Mouse (Mus musculus): Measurements from ENCODE around the gene Klf3.
A peak's percentile ranks its signal among the peaks of the same experiment; 100 is the strongest.

Klf3 gene

DNA sequence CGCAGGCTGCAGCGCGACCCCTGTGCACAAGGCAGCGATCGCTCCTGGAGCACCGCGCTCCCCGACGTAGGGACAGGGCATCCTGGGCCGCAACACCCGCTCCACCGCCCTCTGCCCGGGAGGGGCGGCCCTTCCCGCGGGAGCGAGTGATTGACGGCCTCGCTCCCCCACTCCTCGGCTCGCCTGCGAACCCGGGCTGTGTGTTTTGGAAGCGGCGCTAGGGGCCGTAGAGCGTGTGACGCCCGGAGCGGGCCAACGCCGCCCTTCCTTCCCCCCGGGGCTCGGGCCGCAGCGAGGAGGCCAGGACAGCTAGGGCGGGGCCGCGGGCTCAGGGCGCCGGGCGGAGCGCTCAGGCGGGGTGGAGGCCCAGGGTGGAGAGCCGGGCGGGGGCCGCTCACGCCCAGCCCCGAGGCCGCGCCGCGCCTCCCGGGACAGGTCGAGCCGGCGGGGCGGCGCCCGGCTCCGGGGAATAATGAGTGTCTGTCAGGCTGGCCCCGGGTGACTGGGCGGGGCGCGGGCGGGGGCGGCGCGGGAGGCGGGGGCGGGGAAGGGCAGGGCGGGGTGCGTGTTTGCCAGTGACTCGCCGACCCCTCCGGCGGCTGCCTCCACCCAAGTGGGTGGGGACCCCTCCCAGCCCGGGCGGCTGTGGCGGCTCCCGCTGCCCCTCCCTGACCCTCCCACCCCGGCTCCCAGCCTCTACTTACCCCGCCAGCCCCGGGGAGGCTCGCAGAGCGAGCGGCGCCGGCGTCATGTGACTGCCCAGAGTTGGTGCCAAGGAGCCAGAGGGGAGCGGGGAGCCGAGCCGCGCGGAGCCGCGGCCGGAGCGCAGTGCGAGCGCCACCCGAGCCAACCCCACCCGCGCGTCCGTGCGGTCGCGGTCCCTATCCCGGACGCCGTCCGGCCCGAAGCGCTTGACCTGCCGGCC lies at the start of gene Klf3:
Gene Klf3 (plus strand): TSS at position 594 of the 925 bp plus-strand sequence.
- DNase-seq (ENCODE audit: low read depth, low spot score): peak; percentile 98

DNA sequence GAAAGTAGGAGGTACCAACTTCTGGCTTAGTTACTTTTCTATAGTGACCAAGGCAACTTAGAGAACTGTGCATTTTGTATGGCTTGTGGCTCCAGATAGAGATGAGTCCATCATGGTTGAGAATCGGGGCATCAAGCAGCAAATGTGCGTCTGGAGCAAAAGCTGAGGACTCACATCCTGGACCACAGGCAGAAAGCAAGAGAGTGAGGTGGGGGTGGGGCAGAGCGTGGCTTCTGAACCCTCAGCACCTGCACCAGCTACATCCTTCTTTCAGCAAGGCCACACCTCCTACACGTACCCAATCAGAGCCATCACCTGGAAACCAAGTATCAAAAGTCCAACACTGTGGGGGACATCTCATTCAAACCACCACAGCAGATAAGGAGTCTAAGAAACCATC lies 40.9 kb upstream of the Klf3 start:
- no peak for DNase-seq (ENCODE audit: low read depth, low spot score)

DNA sequence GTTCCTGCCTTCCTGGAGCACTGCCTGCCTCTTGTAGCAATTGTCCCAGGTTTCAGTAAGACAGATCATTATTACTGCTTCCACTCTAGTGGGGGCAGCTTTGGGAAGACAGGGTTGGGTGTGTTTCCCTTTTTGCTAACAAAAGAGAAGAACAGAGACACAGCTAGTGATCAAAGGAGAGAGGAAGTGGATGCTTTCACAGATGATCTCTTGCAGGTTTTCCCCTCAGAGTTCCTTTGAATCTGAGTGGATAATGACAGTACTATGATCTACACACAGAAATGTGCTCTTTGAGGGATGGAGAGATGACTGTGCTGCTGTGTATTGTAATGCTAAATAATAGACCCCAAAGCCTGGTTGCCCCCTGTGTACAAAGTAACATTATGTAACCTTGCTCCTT lies 38.7 kb upstream of the Klf3 start:
- DNase-seq (ENCODE audit: low read depth, low spot score): peak; percentile 48

DNA sequence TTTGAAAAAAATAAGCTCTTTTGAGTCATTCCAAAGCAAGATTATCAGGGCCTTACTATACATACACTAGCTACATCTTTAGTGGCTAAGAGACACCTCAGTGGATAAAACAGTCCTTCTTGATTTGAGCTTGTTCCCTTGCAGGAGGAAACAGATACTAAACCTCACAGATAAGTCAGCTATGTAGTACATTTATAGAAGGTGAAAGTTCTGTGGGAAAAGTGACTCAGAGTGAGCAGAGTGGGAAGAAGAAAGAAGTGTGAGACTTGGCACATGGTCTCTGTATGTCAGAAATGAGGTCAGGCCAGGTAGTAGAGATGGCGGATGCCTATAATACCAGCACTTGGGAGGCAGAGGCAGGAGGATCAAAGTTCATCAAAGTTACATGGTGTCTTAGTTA lies 37.4 kb upstream of the Klf3 start:
- DNase-seq (ENCODE audit: low read depth, low spot score): no peak

DNA sequence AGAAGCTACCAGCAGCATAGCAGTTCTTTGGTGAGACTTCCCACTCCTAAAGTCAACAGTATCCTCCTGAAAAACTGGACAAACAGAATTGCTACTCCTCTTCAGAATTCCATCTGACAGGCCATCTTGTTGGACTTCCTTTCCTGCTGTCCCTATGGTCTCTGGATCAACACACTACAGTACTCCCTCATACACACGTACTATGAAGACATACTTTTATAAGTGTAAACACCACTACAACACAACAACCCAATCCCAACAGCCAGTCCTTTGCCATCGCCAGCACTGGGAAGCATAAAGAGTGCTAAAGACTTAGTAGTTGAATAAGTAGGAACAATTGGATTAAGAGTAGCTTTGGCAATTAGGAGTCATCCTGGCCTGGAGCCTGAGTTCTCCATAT lies 36.6 kb upstream of the Klf3 start:
- no peak for DNase-seq (ENCODE audit: low read depth, low spot score)

DNA sequence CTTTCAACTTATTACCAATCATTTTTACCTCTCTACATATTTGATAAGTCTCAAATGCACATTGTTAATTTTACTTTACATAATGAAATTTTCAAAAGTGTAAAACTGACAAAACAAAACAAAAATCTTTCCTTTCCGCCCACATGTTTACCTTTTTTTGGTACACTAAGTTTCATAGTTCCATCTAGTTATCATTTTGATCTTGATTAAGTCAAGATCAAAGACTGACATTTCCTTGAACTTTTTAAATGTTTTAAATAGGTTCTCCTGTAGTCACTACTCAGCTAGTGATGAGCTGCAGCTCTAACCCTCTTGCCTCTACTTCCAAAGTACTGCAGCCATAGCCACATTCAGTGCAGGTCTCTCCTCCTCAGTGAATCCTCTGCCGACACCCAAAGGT lies 31.6 kb upstream of the Klf3 start:
- no peak for DNase-seq (ENCODE audit: low read depth, low spot score)

DNA sequence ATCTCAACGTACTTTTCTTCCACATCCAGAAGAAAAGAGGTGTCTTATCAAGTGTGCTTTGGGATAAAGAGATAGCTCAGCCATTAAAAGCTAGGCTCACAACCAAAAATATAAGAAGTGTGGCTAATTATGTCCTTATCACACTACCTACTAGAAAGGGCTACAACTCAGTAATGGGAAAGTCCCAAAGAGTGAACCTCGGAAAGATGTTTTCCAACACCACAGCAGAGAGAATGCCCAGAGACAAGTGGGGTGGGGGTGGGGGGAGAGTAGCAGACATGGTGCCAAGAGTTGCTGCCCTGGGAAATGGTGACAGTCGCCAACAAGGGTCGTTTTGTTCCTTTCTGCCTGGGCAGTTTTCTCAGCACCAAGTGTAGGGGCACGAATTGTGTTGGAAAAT lies 25.0 kb upstream of the Klf3 start:
- DNase-seq (ENCODE audit: low read depth, low spot score): no peak

DNA sequence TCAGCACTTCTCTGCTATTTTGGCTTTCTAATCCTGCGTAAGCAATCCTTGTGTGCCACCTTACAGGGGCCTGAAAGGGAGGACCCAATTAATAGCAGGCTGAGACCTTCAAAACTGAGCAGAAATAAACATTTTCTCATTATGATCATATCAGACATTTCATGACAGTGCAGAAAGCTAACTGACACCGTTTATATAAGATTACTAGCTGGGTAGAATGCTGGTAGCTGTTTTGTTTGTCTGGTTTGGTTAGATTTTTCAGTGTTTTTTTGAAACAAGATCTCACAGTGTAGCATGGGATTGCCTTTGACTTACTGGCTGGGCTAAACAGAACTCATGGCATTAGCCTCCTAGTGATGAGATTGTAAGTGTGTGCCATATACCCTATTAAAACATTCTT lies 23.9 kb upstream of the Klf3 start:
- DNase-seq (ENCODE audit: low read depth, low spot score): no peak

DNA sequence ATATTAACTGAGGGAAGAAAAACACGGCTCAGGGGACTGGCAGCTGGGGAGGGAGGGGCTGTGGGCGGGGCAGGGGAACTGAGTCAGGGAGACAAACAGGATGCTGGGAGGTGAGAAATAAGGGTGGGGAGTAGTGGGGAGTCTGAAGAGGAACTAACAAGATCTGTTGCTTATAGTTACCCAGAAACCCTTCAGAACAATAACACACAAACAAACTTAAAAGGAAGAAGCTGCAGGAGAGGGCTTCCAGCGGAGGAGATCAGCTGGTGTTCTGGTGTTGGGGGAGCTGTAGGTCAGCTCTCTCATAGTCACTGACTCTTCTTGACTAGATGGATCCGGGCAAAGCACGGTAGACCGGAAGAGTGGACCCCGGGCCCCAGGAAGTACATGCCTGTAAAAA lies 22.4 kb upstream of the Klf3 start:
- peak; percentile 51 for DNase-seq (ENCODE audit: low read depth, low spot score)

DNA sequence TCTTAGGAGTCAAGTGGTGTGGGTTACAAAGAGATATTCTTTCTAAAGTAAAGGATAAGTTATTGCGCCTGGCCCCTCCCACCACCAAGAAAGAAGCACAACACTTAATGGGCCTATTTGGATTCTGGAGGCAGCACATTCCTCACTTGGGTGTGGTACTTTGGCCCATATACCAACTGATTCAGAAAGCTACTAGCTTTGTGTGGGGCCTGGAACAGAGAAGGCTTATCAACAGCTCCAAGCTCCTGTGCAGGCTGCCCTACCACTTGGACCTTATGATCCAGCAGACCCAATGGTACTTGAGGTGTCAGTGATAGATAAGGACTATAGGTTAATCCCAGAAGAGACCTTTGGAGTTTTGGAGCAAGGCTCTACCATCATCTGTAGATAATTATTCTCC lies 15.0 kb upstream of the Klf3 start:
- DNase-seq (ENCODE audit: low read depth, low spot score): peak; percentile 70

DNA sequence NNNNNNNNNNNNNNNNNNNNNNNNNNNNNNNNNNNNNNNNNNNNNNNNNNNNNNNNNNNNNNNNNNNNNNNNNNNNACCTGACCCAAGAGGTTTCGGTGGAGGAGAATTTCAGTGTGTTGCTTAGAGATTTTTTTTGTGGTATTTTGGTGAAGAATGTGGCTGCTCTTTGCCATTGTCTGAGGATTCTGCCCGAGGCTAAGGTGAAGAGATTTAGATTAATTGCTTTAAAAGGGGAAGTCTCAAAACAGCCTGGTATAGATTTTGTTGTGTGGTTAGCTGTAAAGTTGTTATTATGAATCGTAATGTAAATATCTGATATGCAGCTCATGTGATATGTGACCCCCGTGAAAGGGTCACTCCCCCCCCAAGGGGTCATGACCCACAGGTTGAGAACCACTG lies 5.0 kb upstream of the Klf3 start:
- no peak for DNase-seq (ENCODE audit: low read depth, low spot score)

DNA sequence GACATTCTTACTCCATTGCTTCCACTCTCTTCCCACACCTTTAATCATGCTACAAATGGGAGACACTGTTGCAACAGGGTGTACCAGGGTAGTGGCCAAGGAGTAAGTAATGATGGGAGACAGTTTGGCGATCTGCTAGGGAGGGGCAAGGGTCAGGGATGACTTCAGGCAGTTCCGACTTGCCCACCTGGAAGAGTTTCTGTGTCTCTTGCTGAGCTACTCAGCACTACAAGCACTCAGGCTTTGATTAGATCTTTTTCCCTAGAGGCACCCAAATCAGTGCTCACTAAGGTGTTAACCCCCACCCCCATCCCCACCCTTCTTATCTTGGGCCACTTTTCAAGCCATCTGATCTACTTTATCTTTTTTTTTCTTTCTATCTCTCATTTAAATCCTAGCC lies 1.6 kb upstream of the Klf3 start:
- DNase-seq (ENCODE audit: low read depth, low spot score): no peak

DNA sequence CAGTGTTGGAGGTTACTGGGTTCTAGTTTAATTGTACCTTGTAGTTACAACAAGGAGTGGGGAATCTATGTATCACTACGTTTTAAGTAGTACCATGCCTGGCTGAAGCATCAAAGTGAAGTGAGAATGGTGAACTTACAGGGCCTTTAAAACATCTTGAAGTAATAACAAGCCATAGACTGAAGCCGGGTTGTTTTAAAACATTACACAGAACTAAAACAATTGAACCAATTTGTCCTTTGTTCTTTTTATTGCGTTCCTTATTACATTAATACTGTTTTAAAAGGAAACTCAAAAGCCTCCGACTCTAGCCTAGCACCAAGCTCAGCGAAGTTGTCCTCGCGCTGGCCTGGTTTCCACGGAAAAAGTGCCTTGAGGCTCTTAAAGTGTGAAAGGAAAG lies 1.0 kb upstream of the Klf3 start:
- no peak for DNase-seq (ENCODE audit: low read depth, low spot score)

DNA sequence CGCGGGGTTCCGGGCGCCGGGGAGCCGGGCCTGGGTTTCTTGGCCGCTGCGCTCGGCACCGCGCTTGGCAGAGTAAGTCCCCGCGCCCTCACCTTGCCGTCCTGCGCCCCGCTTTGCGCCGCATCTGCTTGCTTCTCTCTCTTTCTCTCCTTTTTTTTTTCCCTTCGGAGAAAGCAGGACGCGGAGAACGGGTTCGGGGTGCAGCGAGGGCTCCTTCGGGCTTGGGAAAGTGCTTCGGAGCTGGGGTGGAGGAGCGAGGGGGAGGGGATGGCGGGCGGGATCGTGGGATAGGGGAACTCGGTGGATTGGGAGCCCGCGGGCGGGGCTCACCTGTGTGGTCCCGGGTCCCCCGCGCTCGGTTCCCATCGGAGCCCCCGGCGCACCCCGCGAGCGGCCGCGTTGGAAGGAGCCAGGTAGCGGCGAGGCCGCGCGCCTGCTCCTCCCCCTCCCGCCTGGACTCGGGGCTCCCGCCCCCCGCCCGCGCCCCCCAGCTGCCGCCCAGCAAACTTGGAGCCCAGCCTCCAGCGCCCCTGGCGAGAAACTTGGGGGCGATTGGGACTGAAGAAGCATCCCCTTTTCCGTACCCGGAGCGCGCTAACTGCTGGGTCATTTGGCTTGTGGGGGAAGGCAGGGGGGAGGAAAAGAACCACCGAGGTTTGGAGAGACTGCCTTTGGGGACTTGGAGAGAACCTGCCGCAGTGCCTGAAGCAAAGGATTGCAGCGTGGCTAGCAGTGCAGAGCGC lies 703 bp downstream of the Klf3 start:
- peak; percentile 64 for DNase-seq (ENCODE audit: low read depth, low spot score)

DNA sequence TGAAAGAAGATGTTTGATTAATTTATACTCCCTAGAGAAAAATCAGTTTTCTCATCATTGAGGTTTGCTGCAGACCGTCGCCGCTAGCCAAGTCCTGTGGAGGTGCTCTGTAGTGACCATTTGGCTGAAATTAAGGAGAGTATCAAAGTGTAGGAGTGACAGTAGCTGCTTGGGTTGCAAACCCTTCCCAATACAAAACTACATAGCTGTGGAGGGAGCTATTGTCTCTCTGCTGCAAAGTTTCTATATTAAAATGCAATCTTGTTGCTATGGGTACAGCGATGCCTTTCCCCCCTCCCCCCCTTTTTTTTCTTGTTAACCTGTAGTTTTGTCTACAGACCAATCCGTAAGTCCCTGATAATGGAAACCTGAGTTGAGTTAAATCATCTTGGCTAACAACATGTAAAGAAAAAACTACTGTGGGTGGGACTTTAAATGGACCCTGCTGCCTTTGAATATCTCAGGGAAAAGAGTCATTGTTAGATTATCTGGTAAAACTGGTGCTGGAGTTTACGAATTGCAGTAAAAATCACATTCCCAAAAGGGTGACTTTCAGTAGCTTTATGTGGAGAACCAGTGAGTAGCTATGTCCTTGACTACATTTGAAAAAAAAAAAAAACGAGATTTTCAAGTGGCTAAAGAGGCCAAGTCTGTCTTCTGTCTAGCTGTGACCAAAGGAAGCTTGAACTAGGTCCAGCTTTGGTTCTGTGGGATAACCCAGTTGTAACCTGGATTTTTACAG lies 2.1 kb downstream of the Klf3 start:
- no peak for DNase-seq (ENCODE audit: low read depth, low spot score)

DNA sequence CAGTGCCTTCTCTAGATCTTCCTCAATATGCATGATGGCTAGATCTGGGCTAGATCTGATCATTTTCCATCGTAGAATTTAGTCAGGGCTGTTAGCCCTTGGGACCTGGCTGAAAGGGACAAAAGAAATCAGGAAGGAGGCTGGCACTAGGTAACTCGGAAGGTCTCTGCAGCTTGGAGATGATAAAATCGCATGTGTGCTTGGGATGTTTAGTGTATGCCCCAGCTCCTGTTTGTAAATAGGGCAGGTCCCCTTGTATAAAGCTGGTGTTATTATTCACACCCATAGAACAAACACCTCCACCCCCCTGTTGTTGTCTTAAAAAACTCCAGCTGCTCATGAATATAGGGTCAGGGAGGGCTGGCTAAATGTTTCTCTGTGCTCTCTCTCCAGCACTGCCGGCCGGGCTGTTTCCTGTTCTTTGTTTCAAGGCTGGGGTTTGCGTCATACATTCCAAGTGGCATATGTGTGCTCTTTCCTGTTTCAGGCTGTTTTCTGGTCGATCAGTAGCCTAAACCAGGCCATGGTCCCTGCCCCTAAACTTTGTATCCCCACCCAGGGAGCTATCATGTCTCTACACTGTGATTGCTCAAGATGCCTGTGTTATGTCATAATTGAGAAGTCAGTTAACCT lies 2.8 kb downstream of the Klf3 start:
- peak; percentile 90 for DNase-seq (ENCODE audit: low read depth, low spot score)

DNA sequence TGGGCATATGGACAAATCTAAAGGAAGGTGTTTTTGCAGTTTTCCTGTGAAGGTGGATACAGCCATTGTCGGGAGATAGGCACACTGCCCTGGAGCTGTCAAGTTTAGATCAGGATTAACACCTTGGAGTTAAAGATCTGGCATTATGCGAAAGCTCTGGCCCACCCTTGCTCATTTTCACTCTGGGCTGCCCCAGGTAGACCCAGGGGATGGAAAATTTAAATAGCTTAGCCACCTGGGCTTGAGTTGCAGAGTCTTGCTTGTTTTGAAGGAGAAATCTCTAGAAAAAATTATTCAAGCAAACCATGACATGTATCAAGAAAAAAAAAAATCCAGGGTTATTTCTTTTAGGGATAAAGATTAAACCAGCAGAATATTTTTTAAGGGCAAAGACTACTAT lies 3.4 kb downstream of the Klf3 start:
- no peak for DNase-seq (ENCODE audit: low read depth, low spot score)

DNA sequence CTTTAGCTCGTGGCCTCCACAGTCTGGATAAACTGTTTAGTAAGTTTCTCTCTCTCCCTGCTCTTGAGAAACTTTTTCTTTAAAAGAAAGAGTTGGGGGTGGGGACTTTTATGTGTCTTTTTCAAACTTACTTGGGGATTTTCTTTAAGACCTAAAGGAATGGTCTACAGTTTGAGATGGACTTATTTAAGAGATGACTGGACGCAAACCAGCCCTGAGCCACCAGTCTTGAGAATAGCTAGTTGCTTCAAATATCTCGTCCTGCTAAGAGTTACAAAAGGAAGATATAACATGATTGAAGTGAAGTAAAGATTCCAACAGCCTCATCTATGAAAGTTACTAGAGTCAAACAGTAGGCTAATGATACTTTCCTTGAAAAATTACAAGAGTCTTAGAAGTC lies 4.0 kb downstream of the Klf3 start:
- DNase-seq (ENCODE audit: low read depth, low spot score): no peak

DNA sequence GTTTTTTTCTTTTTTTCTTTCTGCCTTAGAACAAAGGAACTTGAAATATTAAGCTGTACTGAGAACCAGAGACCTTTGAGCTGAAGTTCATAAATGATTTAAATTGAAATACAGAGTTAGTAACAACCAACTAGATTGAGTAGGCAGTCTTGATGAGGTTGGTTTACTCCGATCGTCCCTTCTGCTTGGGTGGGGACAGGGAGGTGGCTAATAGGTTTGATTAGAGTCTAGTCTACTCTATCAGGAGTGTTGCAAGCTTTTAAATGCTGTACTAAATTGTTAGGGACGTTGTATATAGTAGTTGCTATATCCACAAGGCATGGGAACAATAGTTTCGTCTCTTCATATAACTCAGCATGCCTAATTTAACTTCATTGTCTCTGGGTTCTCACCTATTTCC lies 4.4 kb downstream of the Klf3 start:
- DNase-seq (ENCODE audit: low read depth, low spot score): no peak

DNA sequence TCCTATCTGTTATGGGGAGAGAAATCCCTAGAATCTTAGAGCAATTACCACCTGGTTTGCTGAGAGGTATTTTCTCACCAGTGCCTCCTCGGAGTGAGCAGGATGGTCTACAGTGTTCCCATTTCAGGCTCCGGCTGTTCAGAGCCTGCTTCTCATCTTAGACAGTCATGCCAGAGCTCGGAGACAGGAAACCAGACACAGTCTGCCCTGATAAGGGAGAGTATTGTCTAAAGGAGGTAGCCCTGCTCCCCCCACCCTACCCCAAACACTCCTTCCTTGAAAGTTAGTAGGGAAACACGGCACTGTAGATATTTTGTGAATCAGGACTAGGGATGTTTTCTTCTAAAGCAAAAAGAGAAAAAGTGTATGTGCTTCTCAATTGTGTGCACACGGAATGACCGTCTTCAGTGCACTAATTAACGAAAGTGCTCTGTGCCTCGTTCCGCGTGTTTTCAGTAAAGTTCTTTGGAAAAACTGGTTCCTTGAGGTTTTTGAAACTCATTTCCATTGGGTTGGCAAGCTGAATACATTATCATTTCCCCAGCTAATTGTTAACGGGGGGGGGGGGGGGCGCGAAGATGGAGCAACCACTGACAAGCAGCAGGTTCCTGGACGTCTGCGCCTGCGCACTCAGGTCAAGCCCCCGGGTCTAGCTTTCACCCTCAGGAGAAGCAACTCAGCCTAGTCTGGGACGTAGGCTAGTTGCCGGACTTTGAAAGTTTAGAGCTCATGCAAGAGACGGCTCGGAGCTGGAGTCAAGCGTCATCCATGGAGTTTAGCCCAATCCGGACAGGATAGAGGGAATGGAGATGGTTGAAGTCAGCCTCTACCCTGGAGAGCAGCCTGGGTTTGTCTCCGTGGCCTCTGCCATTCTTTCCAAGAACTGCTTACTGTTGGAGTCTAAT lies 5.2 kb downstream of the Klf3 start:
- DNase-seq (ENCODE audit: low read depth, low spot score): peak; percentile 69

DNA sequence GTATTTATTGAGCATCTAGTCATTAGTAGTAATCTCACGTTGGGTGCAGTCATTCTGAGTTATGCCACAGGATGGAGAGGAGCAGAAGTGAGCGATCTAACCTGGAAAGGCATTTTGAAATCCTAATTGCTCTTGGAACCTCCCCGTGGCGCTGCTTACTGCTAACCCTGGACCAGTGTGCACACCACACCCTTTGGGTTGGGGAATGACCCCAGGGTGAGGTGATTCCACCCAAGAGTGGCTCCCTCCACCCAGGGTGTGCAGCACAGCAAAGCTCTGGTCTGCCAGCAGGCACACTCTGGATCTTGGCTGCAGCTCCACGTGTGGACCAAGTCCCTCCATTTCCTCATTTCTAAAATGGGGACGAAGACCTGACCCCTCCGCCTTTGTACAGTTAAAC lies 6.1 kb downstream of the Klf3 start:
- DNase-seq (ENCODE audit: low read depth, low spot score): peak; percentile 73
